Mouse (Mus musculus): ENCODE data around the gene Cit.

DNA sequence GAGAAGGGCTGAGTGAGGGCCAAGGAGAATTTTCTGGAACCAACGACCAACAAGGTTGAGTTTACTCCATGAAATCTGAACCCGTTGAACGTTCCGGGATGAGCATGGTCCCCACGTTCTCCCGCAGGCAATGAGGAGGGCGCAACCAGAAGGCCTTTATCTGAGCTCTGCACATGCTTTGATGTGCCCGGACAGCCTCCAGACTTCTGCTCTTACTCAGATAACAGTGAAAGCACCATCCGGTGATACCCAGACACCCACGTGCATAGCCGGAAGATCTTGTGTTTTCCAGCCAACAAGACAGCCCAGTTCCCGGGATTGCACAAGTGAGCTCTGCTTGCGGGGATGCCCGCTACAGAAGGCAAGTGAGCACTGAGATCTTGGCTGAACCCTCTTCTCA, 181.5 kb downstream of the Cit start:
- no peak for TF ChIP-seq TCF12 (IDR thresholded peaks at IDR 0.05; ENCODE audit: insufficient read depth, poor library complexity, severe bottlenecking)
- no peak for TF ChIP-seq MYOD1 (IDR thresholded peaks at IDR 0.05; ENCODE audit: control insufficient read depth in 1 of 3, insufficient read length in 2 of 3, low read depth in 2 of 3)
- TF ChIP-seq POLR2A (IDR thresholded peaks at IDR 0.05; ENCODE audit: insufficient read length, low read depth), result no peak
- TF ChIP-seq MAX (IDR thresholded peaks at IDR 0.05; ENCODE audit: low read depth), result no peak

Measured in myocyte (in vitro differentiated cells).